Mouse (Mus musculus): ENCODE measurements around the gene Zfp677. TPM values are rescaled to one million over a fixed set of nuclear protein-coding genes. Genes with fewer than 3 reads are reported as not detected.
"Not testable (repeated sequence)": the region's sequence is repeated elsewhere in the genome, so short reads cannot be mapped to it uniquely, and the experiment has no call there.

Zfp677 gene
- 0.12 and 0.80 TPM in 2 replicates for total RNA-seq (2014; rRNA removed; ENCODE audit: low replicate concordance)
- 1.3 and 1.6 TPM in 2 replicates for polyA plus RNA-seq (2015; fragmentation: Nextera tagmentation; extraction: Ambion mirVana)

DNA sequence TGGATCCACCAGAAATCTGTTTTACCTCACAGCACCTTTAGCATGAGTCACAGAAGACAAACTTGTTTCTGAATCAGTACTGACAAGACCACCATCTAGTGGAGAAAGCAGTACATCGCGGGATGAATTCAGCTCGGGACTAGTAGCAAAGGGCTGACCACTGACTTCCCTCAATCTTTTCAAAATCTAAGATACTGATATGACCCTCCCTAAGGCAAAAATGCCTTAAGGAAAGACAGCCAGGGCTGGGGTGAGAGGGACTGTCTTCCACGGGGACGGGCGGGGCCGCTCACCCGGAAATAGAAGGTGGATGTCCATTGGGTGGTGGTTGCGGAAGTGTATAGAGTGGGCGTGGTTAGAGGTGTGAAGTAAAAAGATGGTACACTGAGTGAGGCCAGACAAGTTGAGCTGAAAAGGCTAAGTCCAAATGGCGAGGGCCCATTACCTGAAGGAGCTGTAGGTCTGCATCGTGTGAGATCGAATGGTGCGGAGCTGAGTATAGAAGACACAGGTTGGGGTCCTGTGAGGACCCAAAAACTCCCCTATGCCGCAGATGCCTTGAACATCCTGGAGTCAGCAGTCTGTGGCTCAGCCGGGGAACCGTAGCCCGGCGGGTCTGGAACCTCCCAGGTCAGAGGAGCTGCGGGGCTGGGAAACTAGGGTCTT lies at the start of gene Zfp677:
Zfp677 (plus strand) TSS at position 358 of the 666 bp plus-strand sequence.
- Histone ChIP-seq H3K9me3 (replicated peaks; ENCODE audit: control insufficient read depth, low read length) (no peaks in the 10 kb centered on the region), H3K4me1 (ENCODE audit: control insufficient read depth, insufficient read depth) (peaks cover 9% of the 10 kb centered on the region), H3K36me3 (replicated peaks; ENCODE audit: control insufficient read depth, insufficient read depth, low read length) (no peaks in the 10 kb centered on the region), H3K27me3 (ENCODE audit: control insufficient read depth, insufficient read depth, low read length) (no peaks in the 10 kb centered on the region), H3K27ac (ENCODE audit: low read depth) (no peak within 1 kb of the TSS), H3K9ac (replicated peaks; ENCODE audit: low read depth, low read length) (peak within 1 kb of the TSS; percentile 36; the same call in 1 of the 2 replicates), H3K4me3 (ENCODE audit: low read depth, low read length) (peak within 1 kb of the TSS; percentile 53), H3K4me2 (ENCODE audit: low read depth, low read length) (peak within 1 kb of the TSS; percentile 84)
- ATAC-seq (ENCODE audit: insufficient read depth, low read depth) (peak; percentile 95), DNase-seq (ENCODE audit: low spot score) (peak; percentile 74)
- no peak for TF ChIP-seq EP300 (IDR thresholded peaks at IDR 0.05; ENCODE audit: low read depth)
- TF ChIP-seq CTCF (IDR thresholded peaks at IDR 0.05; ENCODE audit: low read depth), result peak; percentile 70
- WGBS, result 3% methylated on average over 20 of the region's 20 CpGs

DNA sequence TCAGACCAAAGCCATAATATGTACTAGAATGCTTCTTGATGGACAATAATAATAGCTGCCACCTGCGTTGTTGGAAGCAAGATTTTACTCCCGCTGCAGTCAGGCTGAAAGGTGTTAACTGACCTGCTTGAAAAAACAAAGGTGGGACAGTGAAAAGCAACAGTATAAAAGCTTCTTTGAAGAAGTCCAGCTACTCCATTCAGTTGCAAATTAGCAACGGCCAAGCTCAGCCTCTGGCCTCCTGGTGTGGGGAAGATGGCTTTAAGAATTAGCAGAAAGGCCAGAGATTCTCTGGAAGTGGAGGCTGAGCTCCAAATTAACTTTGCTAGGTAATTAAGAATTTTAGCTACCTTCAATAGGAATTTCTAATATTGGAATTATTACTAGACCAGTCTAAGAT lies 15.5 kb upstream of the Zfp677 start:
- not testable (repeated sequence) for DNase-seq (ENCODE audit: low spot score); H3K9me3 ChIP-seq (replicated peaks; ENCODE audit: control insufficient read depth, low read length); H3K27ac ChIP-seq (ENCODE audit: low read depth); H3K4me2 ChIP-seq (ENCODE audit: low read depth, low read length); H3K4me3 ChIP-seq (ENCODE audit: low read depth, low read length); H3K9ac ChIP-seq (replicated peaks; ENCODE audit: low read depth, low read length); H3K36me3 ChIP-seq (replicated peaks; ENCODE audit: control insufficient read depth, insufficient read depth, low read length); ATAC-seq (ENCODE audit: insufficient read depth, low read depth); H3K27me3 ChIP-seq (ENCODE audit: control insufficient read depth, insufficient read depth, low read length); H3K4me1 ChIP-seq (ENCODE audit: control insufficient read depth, insufficient read depth)
- WGBS, result 40% methylated on average over 3 of the region's 3 CpGs

DNA sequence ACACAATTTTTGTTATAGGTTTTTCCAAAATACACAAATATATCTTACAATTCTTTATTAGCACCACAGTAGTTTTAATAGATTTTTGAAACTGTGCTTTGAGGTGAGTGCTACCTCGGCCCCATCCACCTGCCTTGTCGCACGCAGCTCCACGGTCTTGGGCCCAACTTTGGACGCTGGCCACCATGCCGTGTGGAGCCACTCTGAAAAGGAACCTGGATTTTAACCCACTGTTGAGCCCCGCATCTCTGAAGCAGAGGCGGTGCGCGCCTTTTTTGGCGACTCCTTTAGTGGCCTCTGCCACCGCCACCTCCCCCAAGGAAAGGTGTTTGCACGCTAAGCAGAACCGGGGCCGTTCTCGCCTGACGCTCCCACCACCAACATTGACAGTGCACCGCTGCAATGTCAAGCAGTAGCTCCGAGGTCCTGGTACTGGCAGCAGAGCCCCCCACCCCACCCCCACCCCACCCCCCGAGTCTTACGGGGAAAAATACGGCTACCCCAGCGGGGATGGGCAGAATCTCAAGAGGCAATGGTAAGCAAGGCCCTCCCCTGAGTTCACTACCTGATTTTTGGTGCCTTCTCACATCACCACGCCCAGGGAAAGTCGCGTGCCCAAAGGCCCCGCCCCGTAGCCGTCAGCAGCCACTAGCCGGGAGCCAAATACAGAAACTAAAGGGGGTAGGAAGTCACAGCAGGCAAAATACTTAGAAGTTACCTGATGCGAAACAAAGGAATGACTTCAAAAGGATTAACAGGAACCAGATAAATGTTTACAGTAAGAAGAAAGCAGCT lies 13.4 kb upstream of the Zfp677 start:
- ATAC-seq (ENCODE audit: insufficient read depth, low read depth) (peak; percentile 73; the same call in 1 of the 2 replicates), DNase-seq (ENCODE audit: low spot score) (peak; percentile 31)
- no peaks in the 10 kb centered on the region for H3K27me3 ChIP-seq (ENCODE audit: control insufficient read depth, insufficient read depth, low read length)
- peak overlapping the region; percentile 50 for H3K4me3 ChIP-seq (ENCODE audit: low read depth, low read length)
- H3K27ac ChIP-seq (ENCODE audit: low read depth), result no peak overlapping the region
- H3K9me3 ChIP-seq (replicated peaks; ENCODE audit: control insufficient read depth, low read length), result no peaks in the 10 kb centered on the region
- peak overlapping the region; percentile 84 for H3K4me2 ChIP-seq (ENCODE audit: low read depth, low read length)
- WGBS, result 5% methylated on average over 31 of the region's 31 CpGs
- no peaks in the 10 kb centered on the region for H3K36me3 ChIP-seq (replicated peaks; ENCODE audit: control insufficient read depth, insufficient read depth, low read length)
- H3K4me1 ChIP-seq (ENCODE audit: control insufficient read depth, insufficient read depth), result no peaks in the 10 kb centered on the region
- peak overlapping the region; percentile 48; the same call in 1 of the 2 replicates for H3K9ac ChIP-seq (replicated peaks; ENCODE audit: low read depth, low read length)
- TF ChIP-seq CTCF (IDR thresholded peaks at IDR 0.05; ENCODE audit: low read depth) (no peak), EP300 (IDR thresholded peaks at IDR 0.05; ENCODE audit: low read depth) (no peak)

DNA sequence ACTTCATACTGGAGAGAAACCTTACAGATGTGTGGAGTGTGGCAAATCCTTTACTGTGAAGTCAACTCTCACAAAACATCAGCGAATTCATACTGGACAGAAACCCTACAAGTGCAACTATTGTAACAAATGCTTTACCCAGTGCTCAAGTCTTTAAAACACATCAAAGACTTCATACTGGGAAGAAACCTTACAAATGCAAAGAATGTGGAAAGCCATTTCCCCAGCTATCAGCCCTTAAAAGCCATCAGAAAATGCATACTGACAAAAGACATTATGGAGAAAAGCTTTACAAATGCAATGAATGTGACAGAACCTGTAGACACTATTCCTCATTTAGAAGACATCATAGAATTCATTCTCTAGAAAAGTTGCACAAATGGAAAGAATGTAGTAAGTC lies 8.2 kb upstream of the Zfp677 start:
- WGBS, result 61% methylated on average over 1 of the region's 1 CpGs
- ATAC-seq (ENCODE audit: insufficient read depth, low read depth) (no peak), DNase-seq (ENCODE audit: low spot score) (no peak)
- TF ChIP-seq CTCF (IDR thresholded peaks at IDR 0.05; ENCODE audit: low read depth) (no peak), EP300 (IDR thresholded peaks at IDR 0.05; ENCODE audit: low read depth) (no peak)
- H3K36me3 ChIP-seq (replicated peaks; ENCODE audit: control insufficient read depth, insufficient read depth, low read length), result no peaks in the 10 kb centered on the region
- H3K4me2 ChIP-seq (ENCODE audit: low read depth, low read length), result no peak overlapping the region
- no peaks in the 10 kb centered on the region for H3K9me3 ChIP-seq (replicated peaks; ENCODE audit: control insufficient read depth, low read length)
- H3K9ac ChIP-seq (replicated peaks; ENCODE audit: low read depth, low read length), result no peak overlapping the region
- H3K4me3 ChIP-seq (ENCODE audit: low read depth, low read length), result no peak overlapping the region
- no peaks in the 10 kb centered on the region for H3K4me1 ChIP-seq (ENCODE audit: control insufficient read depth, insufficient read depth)
- H3K27ac ChIP-seq (ENCODE audit: low read depth), result no peak overlapping the region
- no peaks in the 10 kb centered on the region for H3K27me3 ChIP-seq (ENCODE audit: control insufficient read depth, insufficient read depth, low read length)

DNA sequence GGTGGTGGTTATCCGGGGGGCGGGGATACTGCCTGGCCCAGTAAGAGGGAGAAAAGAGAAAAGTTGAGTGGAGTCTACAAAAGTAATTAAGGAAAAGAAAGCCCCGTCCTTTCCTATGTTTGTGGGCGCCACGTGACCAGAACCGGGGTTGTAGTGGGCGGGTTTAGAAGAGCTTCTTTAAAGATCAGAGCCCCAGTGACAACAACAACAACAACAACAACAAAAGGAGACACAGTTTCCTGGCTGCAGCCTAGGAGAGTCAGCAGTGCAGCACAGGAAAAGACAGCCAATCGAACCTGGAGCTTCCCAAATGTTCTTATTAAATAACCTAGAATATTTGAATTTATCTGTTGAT lies 486 bp downstream of the Zfp677 start:
- Histone ChIP-seq H3K9me3 (replicated peaks; ENCODE audit: control insufficient read depth, low read length) (no peaks in the 10 kb centered on the region), H3K4me2 (ENCODE audit: low read depth, low read length) (peak overlapping the region; percentile 84), H3K36me3 (replicated peaks; ENCODE audit: control insufficient read depth, insufficient read depth, low read length) (no peaks in the 10 kb centered on the region), H3K9ac (replicated peaks; ENCODE audit: low read depth, low read length) (peak overlapping the region; percentile 36; the same call in 1 of the 2 replicates), H3K4me1 (ENCODE audit: control insufficient read depth, insufficient read depth) (peaks cover 9% of the 10 kb centered on the region), H3K4me3 (ENCODE audit: low read depth, low read length) (peak overlapping the region; percentile 53), H3K27me3 (ENCODE audit: control insufficient read depth, insufficient read depth, low read length) (no peaks in the 10 kb centered on the region), H3K27ac (ENCODE audit: low read depth) (no peak overlapping the region)
- no peak for ATAC-seq (ENCODE audit: insufficient read depth, low read depth)
- DNase-seq (ENCODE audit: low spot score), result no peak
- WGBS, result 12% methylated on average over 8 of the region's 8 CpGs
- TF ChIP-seq EP300 (IDR thresholded peaks at IDR 0.05; ENCODE audit: low read depth) (no peak), CTCF (IDR thresholded peaks at IDR 0.05; ENCODE audit: low read depth) (no peak)

Measured in heart, postnatal 0 days (tissue).